Mouse (Mus musculus) lung, adult 2 months (tissue): ENCODE data around the gene Kdm4b.

Experiments used
- CTCF ChIP-seq: fragments of 200-500 bp; IDR thresholded peaks from 2 replicates; pipeline ENCODE4 v1.5.1; 2011; ENCODE audit warnings: mild to moderate bottlenecking, low read length, control low read depth; ENCODE audit not compliant: insufficient read depth
- POLR2A ChIP-seq: fragments of 200-500 bp; IDR thresholded peaks from 2 replicates; pipeline ENCODE4 v1.6.1; 2011; ENCODE audit warnings: low read depth, mild to moderate bottlenecking, control low read depth, low read length, borderline replicate concordance; ENCODE audit errors: extremely low read depth

GRCm38 (mm10) chr17:56445397-56445796 lies 119.5 kb downstream of the Kdm4b start:
- TF ChIP-seq CTCF (no peak), POLR2A (no peak)
